Mouse (Mus musculus): ENCODE measurements around the gene Dock3. TPM values are rescaled to one million over a fixed set of nuclear protein-coding genes. Genes with fewer than 3 reads are reported as not detected.

Dock3 gene
- polyA plus RNA-seq, 1 experiment = 0.45 TPM

GRCm38 (mm10) chr9:106901596-106901995 is 330.1 kb downstream of the Dock3 start:
- Histone ChIP-seq H3K4me1 (ENCODE audit: control insufficient read depth, insufficient read depth, low read length) (no peaks in the 10 kb centered on the region), H3K4me3 (ENCODE audit: insufficient read depth, low read depth, low read length) (no peak overlapping the region), H3K36me3 (ENCODE audit: control insufficient read depth, insufficient read depth, low read length) (no peaks in the 10 kb centered on the region), H3K27me3 (replicated peaks; ENCODE audit: control insufficient read depth, insufficient read depth, low read length) (no peaks in the 10 kb centered on the region; the same call in 1 of the 2 replicates), H3K27ac (ENCODE audit: insufficient read depth, low read depth, low read length) (no peak overlapping the region)
- TF ChIP-seq CTCF (conservative IDR thresholded peaks at IDR 0.05; ENCODE audit: insufficient read depth, insufficient read length, low read depth, low read length) (no peak), POLR2A (IDR thresholded peaks at IDR 0.05; ENCODE audit: low read depth, low read length) (no peak)
- no peak for DNase-seq
- WGBS = 90% methylated on average over 7 of the region's 7 CpGs

- Histone ChIP-seq H3K36me3 (ENCODE audit: control insufficient read depth, insufficient read depth, low read length) (no peaks in the 10 kb centered on the region), H3K27ac (ENCODE audit: insufficient read depth, low read depth, low read length) (no peak overlapping the region), H3K27me3 (replicated peaks; ENCODE audit: control insufficient read depth, insufficient read depth, low read length) (no peaks in the 10 kb centered on the region; the same call in 1 of the 2 replicates), H3K4me1 (ENCODE audit: control insufficient read depth, insufficient read depth, low read length) (no peaks in the 10 kb centered on the region), H3K4me3 (ENCODE audit: insufficient read depth, low read depth, low read length) (no peak overlapping the region)
- no peak for TF ChIP-seq POLR2A (IDR thresholded peaks at IDR 0.05; ENCODE audit: low read depth, low read length)
- no peak for TF ChIP-seq CTCF (conservative IDR thresholded peaks at IDR 0.05; ENCODE audit: insufficient read depth, insufficient read length, low read depth, low read length)
- no peak for DNase-seq
- 76% methylated on average over 1 of the region's 1 CpGs for WGBS
These were observed 332.8 kb downstream of the Dock3 start for GRCm38 (mm10) chr9:106898901-106899300.

- TF ChIP-seq POLR2A (IDR thresholded peaks at IDR 0.05; ENCODE audit: low read depth, low read length) (no peak), CTCF (conservative IDR thresholded peaks at IDR 0.05; ENCODE audit: insufficient read depth, insufficient read length, low read depth, low read length) (no peak)
- no peak overlapping the region for H3K27ac ChIP-seq (ENCODE audit: insufficient read depth, low read depth, low read length)
- 62% methylated on average over 3 of the region's 3 CpGs for WGBS
- H3K27me3 ChIP-seq (replicated peaks; ENCODE audit: control insufficient read depth, insufficient read depth, low read length) = no peaks in the 10 kb centered on the region
- no peak for DNase-seq
- no peak overlapping the region for H3K4me3 ChIP-seq (ENCODE audit: insufficient read depth, low read depth, low read length)
- H3K4me1 ChIP-seq (ENCODE audit: control insufficient read depth, insufficient read depth, low read length) = 0 out of 2 replicates have a peak, but pooled peaks cover 2% of the 10 kb centered on the region
- peaks cover 2% of the 10 kb centered on the region; the same call in 1 of the 2 replicates for H3K36me3 ChIP-seq (ENCODE audit: control insufficient read depth, insufficient read depth, low read length)
These were observed 338.4 kb downstream of the Dock3 start for GRCm38 (mm10) chr9:106893327-106893726.

GRCm38 (mm10) chr9:106892552-106892875 is 339.2 kb downstream of the Dock3 start:
- peak overlapping the region; percentile 62 for H3K4me3 ChIP-seq (ENCODE audit: insufficient read depth, low read depth, low read length)

GRCm38 (mm10) chr9:106891829-106892551 is 339.7 kb downstream of the Dock3 start, which contains the start of gene Manf:
TSS of gene Manf (minus strand) at chr9:106891979.
- under 1% methylated on average over 59 of the region's 59 CpGs for WGBS
- Histone ChIP-seq H3K4me3 (ENCODE audit: insufficient read depth, low read depth, low read length) (peak within 1 kb of the TSS; percentile 71), H3K4me1 (ENCODE audit: control insufficient read depth, insufficient read depth, low read length) (0 out of 2 replicates have a peak, but pooled peaks cover 2% of the 10 kb centered on the region), H3K36me3 (ENCODE audit: control insufficient read depth, insufficient read depth, low read length) (peaks cover 2% of the 10 kb centered on the region; the same call in 1 of the 2 replicates), H3K27ac (ENCODE audit: insufficient read depth, low read depth, low read length) (peak within 1 kb of the TSS; percentile 61), H3K27me3 (replicated peaks; ENCODE audit: control insufficient read depth, insufficient read depth, low read length) (no peaks in the 10 kb centered on the region)
- DNase-seq = peak; percentile 99
- TF ChIP-seq POLR2A (IDR thresholded peaks at IDR 0.05; ENCODE audit: low read depth, low read length) (peak; percentile 90), CTCF (conservative IDR thresholded peaks at IDR 0.05; ENCODE audit: insufficient read depth, insufficient read length, low read depth, low read length) (no peak)

More at GRCm38 (mm10) chr9:106892552-106892875, 339.2 kb downstream of the Dock3 start:
- WGBS = 2% methylated on average over 9 of the region's 9 CpGs
- Histone ChIP-seq H3K27me3 (replicated peaks; ENCODE audit: control insufficient read depth, insufficient read depth, low read length) (no peaks in the 10 kb centered on the region), H3K27ac (ENCODE audit: insufficient read depth, low read depth, low read length) (peak overlapping the region; percentile 61), H3K4me1 (ENCODE audit: control insufficient read depth, insufficient read depth, low read length) (0 out of 2 replicates have a peak, but pooled peaks cover 2% of the 10 kb centered on the region), H3K36me3 (ENCODE audit: control insufficient read depth, insufficient read depth, low read length) (peaks cover 2% of the 10 kb centered on the region; the same call in 1 of the 2 replicates)
- TF ChIP-seq POLR2A (IDR thresholded peaks at IDR 0.05; ENCODE audit: low read depth, low read length) (no peak), CTCF (conservative IDR thresholded peaks at IDR 0.05; ENCODE audit: insufficient read depth, insufficient read length, low read depth, low read length) (no peak)
- DNase-seq = no peak

- peak; percentile 18 for DNase-seq
- TF ChIP-seq CTCF (conservative IDR thresholded peaks at IDR 0.05; ENCODE audit: insufficient read depth, insufficient read length, low read depth, low read length) (no peak), POLR2A (IDR thresholded peaks at IDR 0.05; ENCODE audit: low read depth, low read length) (no peak)
- Histone ChIP-seq H3K4me1 (ENCODE audit: control insufficient read depth, insufficient read depth, low read length) (0 out of 2 replicates have a peak, but pooled peaks cover 2% of the 10 kb centered on the region), H3K27ac (ENCODE audit: insufficient read depth, low read depth, low read length) (peak overlapping the region; percentile 57), H3K36me3 (ENCODE audit: control insufficient read depth, insufficient read depth, low read length) (peaks cover 2% of the 10 kb centered on the region; the same call in 1 of the 2 replicates), H3K4me3 (ENCODE audit: insufficient read depth, low read depth, low read length) (peak overlapping the region; percentile 71), H3K27me3 (replicated peaks; ENCODE audit: control insufficient read depth, insufficient read depth, low read length) (no peaks in the 10 kb centered on the region)
- WGBS = under 1% methylated on average over 17 of the region's 17 CpGs
These were observed 340.4 kb downstream of the Dock3 start for GRCm38 (mm10) chr9:106891341-106891741.
